Mouse (Mus musculus) neural tube, embryonic 15.5 days (tissue): ENCODE data around the gene Slc8a2. TPM values are rescaled to one million over a fixed set of nuclear protein-coding genes. Genes with fewer than 3 reads are reported as not detected.

Experiments used
- ATAC-seq: fragments of 200-750 bp; cut with Nextera tagmentation; 2 replicates; pipeline ENCODE4 v1.8.0; 2017; ENCODE audit warnings: mild to moderate bottlenecking, moderate TSS enrichment, moderate library complexity; ENCODE audit not compliant: low FRiP score
- H3K27ac ChIP-seq: fragments of 300-500 bp; sonication (generic); replicated peaks from 2 replicates; pipeline ENCODE4 v1.5.1; 2015; ENCODE audit warnings: mild to moderate bottlenecking, inconsistent platforms
- H3K27me3 ChIP-seq: fragments of 300-500 bp; sonication (generic); replicated peaks from 2 replicates; pipeline ENCODE4 v1.6.1; 2015; ENCODE audit warnings: inconsistent platforms
- H3K36me3 ChIP-seq: fragments of 300-500 bp; sonication (generic); 2 replicates; pipeline ENCODE4 v1.6.1; 2015; ENCODE audit warnings: inconsistent platforms
- H3K4me1 ChIP-seq: fragments of 300-500 bp; sonication (generic); 2 replicates; pipeline ENCODE4 v1.6.1; 2015; ENCODE audit warnings: inconsistent platforms
- H3K4me2 ChIP-seq: fragments of 300-500 bp; sonication (generic); 2 replicates; pipeline ENCODE4 v1.6.1; 2015; ENCODE audit warnings: inconsistent platforms, mild to moderate bottlenecking, moderate library complexity
- H3K4me3 ChIP-seq: fragments of 300-500 bp; sonication (generic); replicated peaks from 2 replicates; pipeline ENCODE4 v1.5.1; 2015; ENCODE audit warnings: mild to moderate bottlenecking, inconsistent platforms
- H3K9ac ChIP-seq: fragments of 300-500 bp; sonication (generic); replicated peaks from 2 replicates; pipeline ENCODE4 v1.6.1; 2015; ENCODE audit warnings: mild to moderate bottlenecking, inconsistent platforms
- H3K9me3 ChIP-seq: fragments of 300-500 bp; sonication (generic); replicated peaks from 2 replicates; pipeline ENCODE4 v1.6.1; 2016; ENCODE audit warnings: inconsistent platforms
- WGBS: fragments of 180-500 bp; shearing (Covaris S2); methylation state at CpG from one replicate; pipeline ENCODE4 v1.1.7; 2015; ENCODE audit warnings: mixed read lengths; 5-methylcytosine and 5-hydroxymethylcytosine counted together
- polyA plus RNA-seq: library from polyadenylated mRNA; unstranded; fragments of >200 nt; fragmentation: Nextera tagmentation; extraction: Ambion mirVana; gene quantifications from 2 replicates; pipeline ENCODE4 v1.2.1, GENCODE M21; 2015

The Slc8a2 gene
- polyA plus RNA-seq, 1 experiment from 2014 or later: 1.4 TPM

DNA sequence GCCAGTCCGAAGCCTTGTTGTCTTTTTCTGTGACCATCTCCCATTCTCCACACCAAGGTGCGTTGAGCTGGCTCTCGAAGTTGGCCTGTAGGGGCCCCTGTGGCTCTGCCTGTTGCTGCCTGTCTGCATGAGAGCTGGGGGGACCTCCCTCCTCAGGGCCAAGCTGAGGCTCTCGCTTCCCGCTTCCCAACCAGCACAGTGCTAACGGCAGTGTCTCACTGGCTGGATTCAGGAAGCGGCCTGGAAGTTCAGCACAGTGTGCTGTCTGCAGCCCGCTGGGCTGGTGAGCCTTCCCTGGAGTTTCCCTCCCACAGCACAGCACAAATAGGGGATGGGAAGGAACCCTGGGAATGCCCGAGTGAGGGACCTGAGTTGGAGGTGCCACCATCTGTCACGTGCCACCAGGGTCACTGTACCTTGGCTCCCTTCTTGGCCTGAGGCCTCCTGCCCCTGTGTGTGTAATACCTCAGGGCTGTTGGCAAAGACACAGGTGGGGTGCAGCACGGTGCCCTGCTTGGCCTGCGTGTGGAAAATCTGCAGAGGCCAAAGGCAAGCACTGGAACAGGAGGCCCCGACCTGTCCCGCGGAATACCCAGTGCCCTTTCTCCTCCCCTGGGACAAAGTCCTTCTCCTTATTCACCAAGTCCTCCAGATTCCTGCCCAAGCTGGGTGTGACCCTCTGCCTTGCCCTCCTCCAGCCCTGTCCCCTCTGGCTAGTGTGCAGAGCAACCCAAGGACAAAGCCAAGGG, 73.3 kb downstream of the Slc8a2 start:
- peaks cover 69% of the 10 kb centered on the region for H3K36me3 ChIP-seq
- no peaks in the 10 kb centered on the region for H3K4me1 ChIP-seq
- no peaks in the 10 kb centered on the region for H3K9me3 ChIP-seq
- no peak overlapping the region for H3K4me3 ChIP-seq
- no peaks in the 10 kb centered on the region for H3K27me3 ChIP-seq
- H3K4me2 ChIP-seq: no peak overlapping the region
- H3K27ac ChIP-seq: no peak overlapping the region
- WGBS: 88% methylated on average over 15 of the region's 15 CpGs
- no peak overlapping the region for H3K9ac ChIP-seq
- no peak for ATAC-seq

DNA sequence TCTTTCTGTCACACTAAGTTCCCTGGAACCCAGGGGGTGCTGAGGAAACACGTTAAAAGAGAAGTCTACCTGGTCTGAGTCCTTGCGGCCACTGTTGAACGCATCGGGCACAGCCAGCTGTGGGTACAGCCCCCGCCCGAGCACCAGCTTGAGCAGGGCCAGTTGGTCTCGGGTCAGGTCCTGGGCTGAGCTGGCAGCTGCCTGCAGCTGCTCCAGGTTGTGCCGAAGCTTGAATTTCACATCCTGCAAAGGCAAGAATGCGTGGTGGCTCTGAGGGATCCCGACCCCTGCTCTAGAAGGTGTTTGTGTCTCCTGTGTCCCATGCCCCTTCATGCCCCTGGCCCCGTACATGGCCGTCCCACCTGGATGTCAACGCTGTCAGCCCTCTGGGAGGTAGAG, 73.9 kb downstream of the Slc8a2 start:
- Histone ChIP-seq H3K4me2 (no peak overlapping the region), H3K27me3 (no peaks in the 10 kb centered on the region), H3K4me3 (no peak overlapping the region), H3K4me1 (no peaks in the 10 kb centered on the region), H3K27ac (no peak overlapping the region), H3K9me3 (no peaks in the 10 kb centered on the region), H3K36me3 (peaks cover 65% of the 10 kb centered on the region), H3K9ac (no peak overlapping the region)
- WGBS: 96% methylated on average over 13 of the region's 13 CpGs
- no peak for ATAC-seq

DNA sequence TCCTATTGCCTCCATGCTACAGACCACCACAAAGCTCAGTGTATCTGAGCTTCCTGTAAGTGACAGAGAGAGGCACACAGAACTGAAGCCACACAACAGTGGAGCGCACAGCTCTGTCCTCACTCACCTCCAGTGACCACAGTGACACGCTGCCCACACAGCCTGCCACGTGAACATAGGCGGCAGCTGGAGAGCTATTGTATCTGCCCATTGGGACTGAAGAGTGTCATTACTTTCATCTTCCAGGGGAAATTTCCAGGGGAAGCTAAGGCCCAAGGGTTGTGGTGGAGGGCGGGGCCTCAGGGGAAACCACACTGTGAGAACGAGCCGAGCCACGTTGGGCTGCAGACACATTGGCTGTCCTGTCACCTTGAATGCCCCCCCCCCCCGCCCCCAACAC, 75.2 kb downstream of the Slc8a2 start:
- H3K4me3 ChIP-seq: no peak overlapping the region
- no peaks in the 10 kb centered on the region for H3K27me3 ChIP-seq
- H3K4me2 ChIP-seq: no peak overlapping the region
- ATAC-seq: no peak
- no peak overlapping the region for H3K9ac ChIP-seq
- H3K9me3 ChIP-seq: no peaks in the 10 kb centered on the region
- WGBS: 83% methylated on average over 8 of the region's 9 CpGs
- no peaks in the 10 kb centered on the region for H3K4me1 ChIP-seq
- no peak overlapping the region for H3K27ac ChIP-seq
- H3K36me3 ChIP-seq: peaks cover 70% of the 10 kb centered on the region

DNA sequence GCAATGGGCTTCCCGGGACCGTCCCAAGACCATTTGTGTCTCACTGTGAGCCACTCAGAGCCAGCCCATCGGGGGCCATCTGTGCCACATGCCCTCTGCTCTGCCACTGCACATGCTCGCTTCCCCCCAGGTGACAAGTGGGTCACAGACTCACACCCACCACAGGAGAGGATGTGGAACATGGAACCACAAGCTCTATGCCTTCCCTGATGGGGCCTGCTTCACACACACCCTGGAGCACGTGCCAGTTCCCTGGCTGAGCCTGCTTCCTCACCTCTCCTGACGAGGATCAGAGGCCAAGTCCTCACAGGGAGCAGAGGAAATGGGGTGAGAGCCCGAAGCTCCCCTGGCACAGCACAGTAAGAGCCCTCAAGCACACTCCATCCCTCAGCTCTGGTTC, 77.5 kb downstream of the Slc8a2 start:
- Histone ChIP-seq H3K4me2 (no peak overlapping the region), H3K36me3 (peaks cover 68% of the 10 kb centered on the region), H3K4me1 (no peaks in the 10 kb centered on the region), H3K9ac (no peak overlapping the region), H3K9me3 (no peaks in the 10 kb centered on the region), H3K27me3 (no peaks in the 10 kb centered on the region), H3K4me3 (no peak overlapping the region), H3K27ac (no peak overlapping the region)
- 89% methylated on average over 7 of the region's 7 CpGs for WGBS
- ATAC-seq: no peak

DNA sequence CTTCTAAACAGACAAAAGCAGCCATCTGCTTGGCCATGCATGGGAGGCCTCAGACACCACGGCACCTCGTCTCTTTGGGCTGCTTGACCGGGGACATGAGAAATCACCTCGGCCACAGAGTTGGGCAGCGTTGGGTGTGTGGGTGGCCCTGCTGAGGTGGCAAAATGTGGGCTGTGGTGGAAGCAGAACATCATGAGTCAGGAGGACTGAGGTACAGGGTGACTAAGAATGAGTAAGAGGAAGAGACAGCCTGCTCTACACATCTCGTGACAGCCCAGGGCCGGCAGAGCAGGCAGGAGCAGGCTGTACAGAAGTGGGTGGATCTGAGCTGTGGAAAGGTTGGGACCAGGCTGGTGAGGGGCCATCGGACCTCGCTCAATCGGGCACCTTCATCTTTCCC, 77.9 kb downstream of the Slc8a2 start:
- no peaks in the 10 kb centered on the region for H3K9me3 ChIP-seq
- H3K9ac ChIP-seq: no peak overlapping the region
- peaks cover 65% of the 10 kb centered on the region for H3K36me3 ChIP-seq
- WGBS: 88% methylated on average over 10 of the region's 10 CpGs
- H3K4me1 ChIP-seq: no peaks in the 10 kb centered on the region
- no peak for ATAC-seq
- H3K27ac ChIP-seq: no peak overlapping the region
- no peak overlapping the region for H3K4me3 ChIP-seq
- no peaks in the 10 kb centered on the region for H3K27me3 ChIP-seq
- no peak overlapping the region for H3K4me2 ChIP-seq

DNA sequence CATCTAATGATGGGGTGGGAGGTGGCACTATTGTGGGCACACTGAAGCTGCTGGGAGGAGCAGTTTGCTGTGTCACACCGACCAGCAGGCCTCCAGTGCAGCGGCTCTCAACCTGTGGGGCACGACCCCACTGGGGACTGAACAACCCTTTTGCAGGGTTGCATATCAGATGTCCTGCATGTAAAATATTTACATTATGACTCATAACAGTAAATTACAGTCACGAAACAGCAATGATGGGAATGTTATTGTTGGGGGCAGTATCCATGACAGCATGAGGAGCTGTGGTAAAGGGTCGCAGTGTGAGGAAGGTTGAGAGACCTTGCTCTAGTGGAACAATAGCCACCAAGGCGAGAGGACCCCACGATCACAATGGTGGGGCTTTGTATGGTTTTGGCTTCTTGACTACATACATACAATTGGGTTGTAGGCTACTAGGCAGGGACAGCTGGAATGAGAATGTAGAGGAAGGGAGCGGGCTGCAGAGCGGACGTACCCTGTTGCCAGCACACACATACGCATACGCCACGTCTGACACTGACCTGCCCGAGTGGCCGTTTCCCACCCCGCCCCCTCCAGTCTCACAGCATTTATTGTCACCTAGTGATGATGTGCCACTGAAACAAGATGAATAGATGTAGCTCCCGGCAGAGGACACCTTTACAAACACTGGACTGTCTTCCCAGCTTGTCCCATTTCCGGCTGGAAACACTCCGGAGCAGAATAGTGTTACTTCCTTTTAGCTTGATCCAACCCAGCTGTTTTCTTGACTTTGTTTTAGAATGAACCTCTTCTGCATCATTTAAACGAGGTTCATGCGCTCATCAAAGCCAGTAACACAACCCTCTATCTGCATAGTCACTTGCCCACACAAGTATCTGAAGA, 79.4 kb downstream of the Slc8a2 start:
- 89% methylated on average over 21 of the region's 21 CpGs for WGBS
- Histone ChIP-seq H3K9ac (no peak overlapping the region), H3K27ac (no peak overlapping the region), H3K4me3 (no peak overlapping the region), H3K9me3 (no peaks in the 10 kb centered on the region), H3K27me3 (no peaks in the 10 kb centered on the region), H3K36me3 (peaks cover 66% of the 10 kb centered on the region), H3K4me2 (no peak overlapping the region), H3K4me1 (no peaks in the 10 kb centered on the region)
- ATAC-seq: no peak

Other genes starting within 250 kb of the Slc8a2 start
- gene Crx, start 249.9 kb upstream of the Slc8a2 start, polyA plus RNA-seq: not detected in 2 replicates
- not detected in 2 replicates for gene Crxos, start 247.2 kb upstream of the Slc8a2 start, polyA plus RNA-seq
- 1,268 and 1,471 TPM in 2 replicates for gene Selenow, start 207.4 kb upstream of the Slc8a2 start, polyA plus RNA-seq
- gene Nop53, start 183.8 kb upstream of the Slc8a2 start, polyA plus RNA-seq: 108 and 127 TPM in 2 replicates
- 9.2 and 14.8 TPM in 2 replicates for gene Ehd2, start 162.3 kb upstream of the Slc8a2 start, polyA plus RNA-seq
- 6.6 and 7.3 TPM in 2 replicates for gene Bicra, start 81.9 kb upstream of the Slc8a2 start, polyA plus RNA-seq
- gene Zfp541, start 68.0 kb upstream of the Slc8a2 start, polyA plus RNA-seq: 0.15 and 0.17 TPM in 2 replicates
- gene Napa, start 31.4 kb upstream of the Slc8a2 start, polyA plus RNA-seq: 236 and 238 TPM in 2 replicates
- gene Kptn, start 9.9 kb upstream of the Slc8a2 start, polyA plus RNA-seq: 45.8 and 48.1 TPM in 2 replicates
- 104 and 126 TPM in 2 replicates for gene Meis3, start 45.3 kb downstream of the Slc8a2 start, polyA plus RNA-seq
- gene Dhx34, start 92.2 kb downstream of the Slc8a2 start, polyA plus RNA-seq: 12.2 and 13.2 TPM in 2 replicates
- gene C5ar2, start 114.3 kb downstream of the Slc8a2 start, polyA plus RNA-seq: 0.10 and 0.22 TPM in 2 replicates
- gene C5ar1, start 129.7 kb downstream of the Slc8a2 start, polyA plus RNA-seq: 1.7 and 2.7 TPM in 2 replicates
- gene Inafm1, start 143.8 kb downstream of the Slc8a2 start, polyA plus RNA-seq: 56.4 and 66.4 TPM in 2 replicates
- 23.3 and 24.5 TPM in 2 replicates for gene Ccdc9, start 157.0 kb downstream of the Slc8a2 start, polyA plus RNA-seq
- 25.4 and 27.5 TPM in 2 replicates for gene Bbc3, start 178.6 kb downstream of the Slc8a2 start, polyA plus RNA-seq